Mouse (Mus musculus) induced T-regulatory cell, adult 2 months (primary cell): ENCODE measurements around the gene Stk32c.

Experiments
- DNase-seq: peaks from one replicate; pipeline ENCODE4 v3.0.0-alpha.2; 2012; ENCODE audit warnings: low read depth

The Stk32c gene

DNA sequence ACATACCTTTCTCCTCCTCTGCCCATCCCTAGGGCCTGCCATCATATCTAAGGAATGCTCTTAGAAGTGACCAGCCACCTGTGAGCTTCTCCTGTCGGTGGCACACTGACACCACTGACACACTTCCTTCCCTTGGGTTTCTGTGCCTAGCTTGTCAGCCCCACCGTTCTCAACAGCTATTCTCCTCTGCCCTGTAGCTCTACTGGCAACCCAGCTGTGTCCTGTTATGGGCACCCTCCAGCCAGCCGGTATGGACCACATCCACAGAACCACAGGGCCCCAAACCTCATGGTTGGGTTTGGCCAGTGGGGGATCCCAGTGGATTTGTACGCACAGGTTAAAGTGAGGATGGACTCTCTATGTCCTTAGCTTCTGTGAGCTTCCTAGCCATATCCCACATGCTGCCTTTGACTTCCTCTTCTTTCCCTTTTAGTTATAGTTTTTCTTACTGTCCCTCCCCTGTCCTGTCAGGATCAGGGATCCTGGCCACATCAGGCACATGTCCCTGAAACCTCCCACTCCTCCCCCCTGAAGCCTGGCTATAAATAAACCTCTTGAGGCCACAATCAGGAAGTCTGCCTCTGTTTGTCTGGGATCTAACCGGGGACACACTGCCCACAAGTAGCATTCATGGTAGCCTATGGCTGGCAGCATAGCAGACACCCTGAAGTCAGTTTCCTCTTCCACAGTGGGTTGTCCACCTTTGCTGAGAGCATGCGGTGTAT is 15.5 kb upstream of the Stk32c start:
- no peak for DNase-seq

DNA sequence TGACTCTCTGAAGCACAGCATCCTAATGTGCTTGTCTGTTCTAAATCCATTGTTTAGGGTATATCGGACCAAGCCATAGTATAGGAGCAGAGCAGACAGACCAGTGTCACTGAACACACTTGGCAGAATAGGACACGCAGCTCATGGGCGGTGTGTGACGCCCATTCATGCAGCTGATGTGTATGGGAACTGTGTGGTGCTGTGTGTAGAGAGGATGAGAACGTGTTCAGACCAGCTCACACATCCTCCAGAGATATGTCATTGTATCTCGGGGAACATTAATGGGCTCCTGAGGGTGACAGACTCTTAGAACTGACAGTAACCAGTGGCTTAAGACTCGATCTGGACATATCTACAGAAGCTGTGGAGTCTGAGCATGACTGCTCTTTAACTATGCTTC is 13.3 kb upstream of the Stk32c start:
- DNase-seq = no peak

DNA sequence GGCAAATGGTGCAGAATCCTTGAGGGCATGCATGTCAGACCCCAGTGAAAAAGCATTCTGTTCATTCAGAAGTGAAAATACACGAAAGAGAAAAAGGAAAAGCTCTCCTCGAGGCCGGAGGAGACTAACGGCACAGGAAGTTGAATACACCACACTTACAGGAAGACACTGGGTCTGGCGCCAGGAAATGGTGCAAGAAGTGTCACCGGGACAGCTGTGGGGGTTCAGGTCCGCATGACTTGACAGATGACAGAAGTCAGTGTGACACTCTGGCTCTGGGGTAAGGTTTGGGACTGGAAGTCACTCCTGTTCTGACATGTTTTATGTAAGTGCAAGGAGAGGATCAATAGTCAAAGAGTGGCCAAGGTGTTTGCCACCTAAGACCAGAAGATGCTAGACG is 11.6 kb upstream of the Stk32c start:
- DNase-seq = peak; percentile 76

DNA sequence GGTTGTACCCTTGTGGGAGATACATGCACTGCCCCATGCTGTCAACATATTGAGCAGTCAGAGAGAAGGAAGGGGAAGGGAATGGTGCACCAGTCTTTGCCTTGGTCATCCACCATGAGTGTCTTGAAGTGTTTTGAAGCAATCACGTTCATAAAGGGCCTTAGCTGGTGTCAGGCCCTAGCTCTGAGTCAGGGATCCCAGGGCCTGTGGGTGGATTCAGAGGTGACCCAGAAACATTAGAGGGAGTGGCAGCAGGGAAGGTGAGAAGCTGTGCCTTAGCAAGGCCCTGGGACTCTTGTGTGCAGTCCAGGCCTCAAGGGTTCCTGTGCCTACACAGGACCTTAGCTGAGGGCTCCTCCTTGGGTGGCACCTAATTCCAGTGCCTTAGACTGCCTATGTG is 11.0 kb upstream of the Stk32c start:
- no peak for DNase-seq

DNA sequence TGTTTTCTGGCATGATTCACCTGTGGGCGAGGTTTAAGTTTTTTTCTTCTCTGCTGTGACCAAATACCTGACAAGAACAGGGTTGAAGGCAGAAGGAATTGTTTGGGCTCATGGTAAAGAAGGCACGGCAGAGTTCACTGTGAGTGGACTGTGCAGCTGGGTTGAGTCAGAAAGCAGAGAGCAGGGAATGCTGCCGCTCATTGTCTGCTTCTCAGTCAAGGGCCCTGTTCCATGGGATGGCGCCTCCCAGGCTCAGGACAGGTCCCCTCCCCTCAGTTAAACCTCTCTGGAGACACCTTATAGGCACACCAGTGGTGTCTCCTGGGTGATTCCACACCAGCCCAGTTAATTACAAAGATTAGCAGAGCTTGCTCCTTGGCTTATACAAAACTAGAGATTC is 9.2 kb upstream of the Stk32c start:
- no peak for DNase-seq

DNA sequence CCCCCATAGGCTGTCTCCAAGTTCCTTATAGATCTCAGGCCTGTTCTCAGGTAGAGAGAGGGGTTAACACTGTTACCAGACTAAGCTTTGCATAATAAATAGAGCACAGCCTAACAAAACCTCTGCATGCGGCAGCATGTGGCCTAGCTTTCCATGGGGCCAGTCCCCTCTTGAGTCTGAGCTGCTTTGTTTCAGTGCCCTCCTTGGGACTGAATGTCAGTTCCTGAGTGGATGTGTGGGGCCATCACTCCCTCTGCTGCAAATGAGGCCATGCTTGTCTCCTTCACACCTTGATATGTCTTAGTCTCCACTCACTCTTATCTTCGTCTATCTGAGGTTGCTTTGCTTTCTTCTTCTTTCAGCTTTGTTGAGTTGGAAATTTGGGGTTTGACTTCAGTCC is 8.7 kb upstream of the Stk32c start:
- no peak for DNase-seq

DNA sequence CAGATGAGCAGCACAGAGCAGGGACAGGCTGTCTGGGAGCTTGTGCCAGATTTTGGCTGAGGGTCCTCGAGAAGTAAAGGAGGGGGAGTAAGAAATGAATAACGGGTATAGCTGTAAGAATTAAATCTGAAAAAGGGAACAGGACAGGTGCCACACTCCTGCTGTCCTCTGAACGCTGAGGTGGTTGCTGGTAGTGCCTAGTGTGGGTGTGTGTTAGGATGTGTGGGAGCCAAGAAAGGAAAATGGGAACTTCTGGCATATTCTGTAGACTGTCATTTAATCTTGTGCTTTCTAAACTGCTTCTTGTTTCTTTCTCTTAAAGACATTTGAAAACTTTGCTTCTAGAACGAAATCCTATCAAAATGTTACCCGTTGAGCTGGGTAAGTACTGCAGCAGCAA is 8.0 kb upstream of the Stk32c start:
- DNase-seq = no peak

DNA sequence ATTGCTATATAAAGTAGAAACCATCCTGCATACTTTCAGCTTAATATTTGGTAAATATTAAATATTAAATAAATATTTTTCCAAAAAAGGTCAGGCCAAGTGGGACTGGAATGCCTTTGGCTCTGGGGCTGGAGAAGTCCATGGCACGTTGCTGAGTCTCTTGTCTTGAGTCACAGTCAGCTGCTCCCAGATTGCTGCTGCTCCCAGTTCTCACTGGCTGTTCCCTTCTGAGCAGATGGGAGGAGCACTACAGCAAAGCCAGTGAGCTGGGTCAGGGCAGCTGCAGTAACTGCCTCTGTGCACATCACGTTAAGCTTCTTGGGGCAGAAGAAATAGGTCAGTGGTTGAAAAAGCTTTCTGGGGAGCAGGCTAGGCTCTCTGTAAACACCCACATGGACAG is 7.2 kb upstream of the Stk32c start:
- no peak for DNase-seq

DNA sequence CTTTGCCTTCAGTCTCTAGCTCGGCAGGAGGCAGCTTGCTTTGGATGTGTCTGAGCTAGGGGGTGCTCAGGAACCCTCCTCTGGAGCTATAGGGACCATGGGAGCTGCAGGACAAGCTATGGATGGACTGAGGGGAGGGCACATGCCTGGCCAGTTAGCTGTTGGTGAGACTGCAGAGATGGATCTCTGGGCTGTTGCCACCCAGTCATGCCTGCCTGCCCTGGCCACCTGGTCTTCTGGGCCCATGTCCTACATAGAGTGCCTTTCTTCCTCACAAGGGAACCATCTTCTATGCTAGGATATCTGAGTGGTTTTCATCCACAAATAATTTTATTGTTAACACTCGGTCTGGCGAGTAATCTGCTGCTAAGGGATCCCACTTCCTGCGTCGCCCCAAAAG is 6.4 kb upstream of the Stk32c start:
- DNase-seq = no peak

DNA sequence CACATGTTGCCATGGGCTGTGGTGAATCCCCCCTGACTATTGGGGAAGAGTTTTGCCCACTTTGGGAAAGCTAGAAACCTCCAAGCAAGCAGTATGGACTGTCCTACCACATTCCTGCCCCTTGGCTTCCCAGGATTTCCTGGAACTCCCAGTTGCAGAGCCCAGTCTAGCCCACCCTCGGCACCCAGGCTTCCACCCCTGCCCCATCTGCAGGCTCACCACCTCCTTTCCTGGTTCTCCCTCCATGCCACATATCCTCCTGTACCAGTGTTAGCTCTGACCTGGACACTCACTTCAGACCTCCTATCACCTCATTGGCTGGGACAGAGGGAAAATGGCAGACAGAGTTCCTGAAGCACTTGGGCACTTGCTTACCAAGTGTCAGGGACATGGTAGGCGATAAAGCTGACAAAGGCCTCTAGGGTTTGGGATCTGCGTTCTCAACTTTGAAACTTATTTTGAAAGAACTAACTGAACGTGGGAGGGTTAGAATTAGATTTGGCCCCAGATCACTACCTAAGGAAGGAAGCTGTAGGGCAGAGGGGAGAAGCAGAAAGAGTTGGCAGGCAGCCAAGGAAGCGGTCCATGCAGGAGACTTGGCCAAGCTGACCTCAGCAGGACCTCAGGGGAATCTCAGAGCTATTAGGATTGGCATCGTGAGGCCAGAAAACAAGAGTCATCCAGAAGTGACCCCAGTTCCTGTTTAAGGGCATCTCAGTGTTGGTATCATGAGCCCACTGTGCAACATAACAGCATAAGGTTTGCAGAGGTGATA is 5.7 kb upstream of the Stk32c start:
- no peak for DNase-seq

DNA sequence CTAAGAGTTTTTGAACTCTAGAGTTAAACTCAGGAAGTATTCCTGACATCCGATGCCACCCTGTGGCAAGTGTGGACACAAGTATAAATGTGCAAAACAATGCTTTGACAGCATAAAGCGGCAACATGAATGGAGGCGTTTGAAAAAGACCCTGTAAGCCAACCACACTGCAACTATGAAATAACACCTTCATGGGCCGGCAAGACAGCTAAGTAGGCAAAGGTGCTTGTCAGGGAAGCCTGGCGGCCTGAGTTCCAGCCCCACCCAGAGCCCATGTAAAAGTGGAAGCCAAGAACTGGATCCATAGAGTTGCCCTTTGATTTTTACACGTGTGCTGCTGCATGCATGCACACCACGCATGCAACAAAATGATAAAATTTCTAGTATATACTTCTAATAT is 3.9 kb upstream of the Stk32c start:
- DNase-seq = no peak

DNA sequence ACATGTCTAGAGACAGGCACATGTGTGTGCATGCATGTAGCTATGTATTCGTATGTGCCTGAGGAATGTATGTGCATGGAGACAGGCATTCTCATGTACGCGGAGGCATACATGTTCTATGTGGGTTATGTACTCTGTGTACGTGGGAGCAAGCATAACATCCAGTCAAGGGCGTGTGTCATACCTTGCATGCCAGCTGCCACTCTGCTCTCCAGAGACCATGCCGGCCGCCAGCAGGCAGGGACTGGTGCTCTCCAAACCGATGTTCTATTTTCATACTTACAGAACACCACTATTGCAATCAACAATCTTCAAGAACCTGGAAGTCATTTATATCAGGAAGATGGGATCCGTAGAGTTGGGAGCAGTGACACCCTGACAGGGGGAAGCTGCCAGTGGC is 3.4 kb upstream of the Stk32c start:
- no peak for DNase-seq

DNA sequence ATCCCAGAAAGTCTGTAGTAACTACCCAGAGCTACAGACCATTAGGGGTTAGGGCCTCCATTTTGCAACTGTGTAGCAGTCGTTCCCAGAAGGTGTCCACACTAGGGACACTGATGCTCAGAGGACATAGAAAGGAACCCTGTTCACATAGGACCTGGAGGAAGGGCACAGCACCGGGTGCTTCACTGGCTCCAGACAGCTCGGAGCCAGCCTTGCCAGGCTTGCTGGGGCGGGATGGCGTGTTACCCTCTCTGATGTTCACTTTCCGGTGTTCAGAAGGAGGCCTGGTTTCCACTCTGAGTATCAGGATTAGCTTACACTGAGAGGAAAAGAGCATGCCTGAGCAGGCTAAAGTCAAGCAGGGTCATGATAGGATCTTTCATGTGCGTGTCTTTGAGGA is 2.8 kb upstream of the Stk32c start:
- no peak for DNase-seq

DNA sequence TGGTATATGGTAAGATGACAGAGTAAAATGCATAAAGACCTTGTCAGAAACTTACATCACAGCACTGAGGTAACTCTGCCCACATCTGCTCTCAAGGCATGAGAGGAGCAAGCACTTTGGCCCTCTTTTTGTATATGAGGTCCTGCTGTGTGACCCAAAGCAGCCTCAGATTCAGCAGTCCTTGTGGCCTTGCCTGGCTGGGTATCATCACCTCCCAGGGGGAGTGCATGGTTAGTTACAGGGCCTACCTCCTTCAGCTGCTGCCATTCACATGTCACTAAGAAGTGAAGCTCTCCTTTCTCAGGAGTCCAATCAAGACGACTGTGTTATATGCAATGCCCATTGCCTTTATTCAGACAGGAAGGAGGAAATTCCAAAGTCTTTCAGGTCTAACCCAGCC is 2.4 kb upstream of the Stk32c start:
- no peak for DNase-seq

DNA sequence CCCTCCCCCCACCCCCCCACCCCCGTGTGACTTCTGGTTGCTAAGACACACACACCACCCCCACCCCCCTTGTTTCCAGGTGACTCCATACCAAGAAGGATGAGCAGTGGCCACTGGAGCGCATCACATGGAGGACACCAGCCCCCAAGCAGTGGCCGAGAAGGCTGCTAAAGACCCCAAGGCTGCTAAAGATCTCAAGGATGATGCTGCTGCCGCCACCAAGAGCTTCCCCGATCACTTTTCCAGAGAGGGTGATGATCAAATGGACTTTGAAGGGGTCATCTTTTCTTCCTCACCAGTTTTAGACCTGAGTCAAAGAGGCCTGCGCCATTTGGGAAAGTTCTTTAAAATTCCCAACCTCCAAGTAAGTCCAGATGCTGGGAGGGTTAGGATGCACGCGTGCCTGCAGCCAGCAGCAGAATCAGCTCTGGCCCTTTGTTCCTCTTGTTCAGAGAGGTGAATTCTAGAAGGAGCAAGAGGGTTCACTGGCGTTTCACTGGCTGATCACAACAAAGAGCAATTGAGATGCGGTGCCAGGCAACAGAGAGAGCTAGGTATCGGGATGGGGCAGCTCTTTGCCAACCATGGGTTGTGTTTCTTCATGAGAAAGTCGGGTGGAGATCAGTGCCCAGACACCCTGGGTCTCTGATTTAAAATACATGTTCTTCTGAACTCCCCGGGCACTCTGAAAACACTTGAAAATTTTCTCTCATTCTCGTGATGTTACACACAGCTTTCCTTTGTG is 1.7 kb upstream of the Stk32c start:
- no peak for DNase-seq

DNA sequence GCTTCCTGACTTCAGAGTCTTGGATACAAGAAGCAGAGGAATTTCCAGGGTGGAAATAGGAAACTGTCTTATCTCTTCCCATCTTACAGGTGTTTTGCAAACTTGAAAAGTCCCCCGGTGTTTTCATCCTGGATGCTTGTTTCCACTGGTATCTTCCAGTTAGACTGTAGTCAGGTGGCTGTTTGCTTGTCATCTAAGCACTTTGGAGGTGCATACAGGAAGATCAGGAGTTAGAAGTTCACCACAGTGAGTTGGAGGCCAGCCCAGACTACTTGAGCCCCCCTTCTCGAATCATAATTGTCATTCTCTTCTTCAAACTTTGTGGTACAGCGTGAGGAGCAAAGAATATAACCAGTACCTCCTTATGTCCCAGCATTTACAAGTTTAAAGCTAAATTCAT is 1.1 kb upstream of the Stk32c start:
- no peak for DNase-seq

DNA sequence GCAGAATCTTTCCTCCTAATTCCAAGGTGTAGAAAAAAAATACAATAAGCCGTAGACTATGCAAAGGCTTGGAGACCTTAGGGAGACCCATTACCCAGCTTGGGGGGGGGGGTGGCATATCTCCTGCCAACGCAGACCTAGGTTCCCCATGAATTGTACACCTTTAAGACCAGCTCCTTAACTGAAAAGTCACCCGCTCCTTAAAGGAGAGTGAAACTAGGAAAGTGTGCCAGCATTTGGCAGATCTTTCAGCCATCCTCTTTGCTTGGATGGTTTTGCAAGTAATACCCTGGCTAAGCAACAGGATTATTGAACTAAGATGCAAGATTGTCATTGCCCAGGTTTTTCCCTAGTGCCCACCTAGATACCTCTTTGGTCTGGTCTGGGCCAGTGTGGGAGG is 644 bp upstream of the Stk32c start:
- no peak for DNase-seq

DNA sequence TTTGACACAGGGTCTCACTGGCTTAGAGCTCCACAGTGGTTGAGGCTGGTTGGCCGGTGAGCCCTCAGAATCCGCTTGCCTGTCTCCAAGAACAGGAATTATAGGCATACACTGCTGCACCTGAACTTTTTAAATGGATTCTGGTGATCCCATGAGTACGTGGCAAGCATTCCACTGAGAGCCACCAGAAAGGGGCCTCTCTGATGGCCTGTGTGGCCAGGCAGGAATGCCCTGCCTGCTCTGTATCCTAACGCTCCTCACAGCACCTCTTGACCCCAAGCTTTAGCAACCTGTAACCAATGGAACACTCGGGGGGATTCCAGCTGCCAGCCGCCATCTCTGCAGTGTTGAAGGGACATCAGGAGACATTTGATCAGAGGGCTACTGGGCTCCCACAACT is 1.3 kb downstream of the Stk32c start:
- DNase-seq = no peak

DNA sequence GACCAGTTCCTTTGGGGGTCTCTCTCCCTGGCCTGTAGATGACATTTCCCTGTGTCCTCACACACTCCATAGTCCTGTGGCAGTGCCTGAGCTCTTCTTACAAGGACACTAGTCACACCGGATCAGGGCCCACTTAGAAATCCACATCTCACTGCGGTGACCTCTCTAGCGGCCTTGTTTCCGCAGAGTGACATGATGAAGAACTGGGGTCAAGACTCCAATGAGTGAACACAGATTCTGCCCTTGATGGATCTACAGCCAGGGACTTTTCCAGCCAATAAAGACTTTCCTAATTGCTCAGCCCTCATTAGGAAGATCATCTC is 4.4 kb downstream of the Stk32c start:
- DNase-seq = no peak

DNA sequence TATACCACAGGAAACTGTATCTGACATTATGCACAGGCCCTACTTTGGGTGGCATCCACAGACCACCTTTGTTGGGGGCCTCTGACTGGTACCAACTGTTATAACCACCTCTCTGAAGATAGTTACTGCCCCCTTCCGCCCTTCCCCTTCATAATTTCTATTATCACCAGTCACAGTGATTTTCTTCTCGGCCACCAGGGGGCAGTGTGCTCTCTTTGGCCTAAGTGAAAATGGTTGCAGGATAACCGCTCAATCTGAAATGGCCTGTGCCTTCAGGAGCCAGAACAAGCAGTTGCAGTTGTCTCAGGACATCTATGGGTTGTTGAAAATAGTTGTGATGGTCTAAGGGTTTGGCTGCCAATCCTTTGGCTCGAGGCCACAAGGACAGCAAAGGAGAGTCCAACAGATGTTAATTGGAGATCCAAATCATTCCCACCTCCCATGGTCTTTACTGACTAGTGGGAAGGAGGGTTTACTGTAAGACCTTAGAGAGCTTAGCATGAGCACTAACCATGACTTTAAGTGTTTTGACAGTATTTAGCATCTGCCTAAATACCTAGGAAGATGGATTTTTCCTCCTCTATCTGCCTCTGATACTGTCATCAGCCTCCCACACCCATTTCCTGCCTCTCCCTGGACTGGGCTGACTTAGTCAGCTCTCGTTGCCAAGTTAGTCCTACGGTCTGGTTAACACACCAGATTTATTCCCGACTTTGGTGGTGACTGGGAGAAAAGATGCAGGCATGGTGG is 4.9 kb downstream of the Stk32c start:
- peak; percentile 90 for DNase-seq

DNA sequence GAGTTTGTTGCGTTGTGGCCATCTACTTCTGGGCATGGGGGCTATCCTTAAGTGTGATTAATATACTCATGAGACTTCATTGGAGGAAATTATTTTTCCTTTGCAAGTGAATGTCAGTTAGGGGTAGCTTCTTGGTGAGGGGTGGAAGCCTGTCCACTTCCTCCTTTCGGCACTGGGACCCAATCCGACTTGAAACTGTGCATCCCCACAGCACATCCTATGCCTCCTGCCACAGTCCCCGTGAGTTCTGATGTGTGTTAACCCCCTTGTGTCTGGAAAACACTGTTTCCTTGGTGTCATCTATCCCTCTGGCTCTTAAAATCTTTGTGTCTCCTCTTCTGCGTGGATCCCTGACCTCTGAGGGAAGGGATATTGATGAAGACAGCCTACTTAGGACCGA is 11.9 kb downstream of the Stk32c start:
- no peak for DNase-seq

DNA sequence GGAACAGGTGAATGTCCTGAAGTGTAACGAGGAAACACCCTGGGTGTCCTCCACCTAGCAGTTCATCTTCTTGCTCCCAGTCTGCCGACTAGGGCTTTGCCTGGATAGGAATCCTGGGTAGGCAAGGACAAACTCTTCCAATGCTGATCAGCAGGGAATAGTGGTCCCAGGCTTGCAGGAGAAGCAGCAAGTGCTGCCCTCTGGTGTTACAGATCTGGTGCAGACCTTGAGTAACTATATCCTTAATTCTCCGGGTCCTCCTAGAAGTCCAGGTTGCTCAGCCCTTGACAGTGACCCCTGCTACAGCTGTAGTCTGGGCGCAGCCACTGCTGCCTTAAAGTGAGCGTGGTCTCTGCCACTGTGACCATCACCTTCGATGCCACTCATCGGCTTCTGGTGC is 13.0 kb downstream of the Stk32c start:
- peak; percentile 47 for DNase-seq

DNA sequence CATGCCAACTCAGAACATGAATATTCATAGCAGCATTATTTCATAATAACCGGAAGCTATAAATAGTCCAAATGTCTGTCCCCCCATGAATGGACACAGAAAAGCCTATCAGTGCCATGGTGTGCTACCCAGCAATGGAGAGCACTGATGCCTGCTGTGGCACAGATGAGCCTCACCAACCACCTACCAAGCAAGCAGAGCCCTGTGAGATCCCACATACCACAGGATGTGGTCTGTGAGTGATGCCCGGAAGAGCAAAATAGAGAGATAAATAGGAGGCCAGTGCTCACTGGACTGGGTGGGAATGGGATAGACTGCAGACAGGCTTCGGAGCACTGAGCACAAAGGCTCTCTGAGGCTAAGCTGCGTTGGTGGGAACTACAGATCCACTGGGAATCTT is 16.1 kb downstream of the Stk32c start:
- no peak for DNase-seq
